Mouse (Mus musculus): ENCODE measurements around the gene Ccdc39.

Ccdc39 gene

GRCm38 (mm10) chr3:33843801-33844632 lies at the start of gene Ccdc39:
Gene Ccdc39, minus strand, starts transcription at chr3:33844310.
- DNase-seq: peak; percentile 58

DNA sequence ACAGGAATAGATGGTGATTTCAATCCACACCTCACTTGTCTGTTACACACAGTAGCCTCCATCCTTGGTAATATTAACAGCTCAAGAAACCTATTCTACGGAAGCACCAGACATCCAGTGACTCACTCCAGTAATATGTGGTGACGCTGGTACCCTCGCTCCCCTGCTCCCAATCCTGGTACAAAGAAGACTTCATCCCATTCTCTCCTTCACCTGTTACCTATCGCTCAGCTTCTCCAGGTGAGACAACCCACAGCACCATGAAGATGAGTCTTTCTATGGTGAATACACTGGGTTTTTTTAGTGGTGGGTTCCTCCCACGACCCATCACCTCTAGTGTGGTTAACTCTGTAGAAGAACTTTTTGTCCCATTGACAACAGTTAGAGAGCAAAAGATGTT lies 49.3 kb upstream of the Ccdc39 start:
- DNase-seq: no peak

DNA sequence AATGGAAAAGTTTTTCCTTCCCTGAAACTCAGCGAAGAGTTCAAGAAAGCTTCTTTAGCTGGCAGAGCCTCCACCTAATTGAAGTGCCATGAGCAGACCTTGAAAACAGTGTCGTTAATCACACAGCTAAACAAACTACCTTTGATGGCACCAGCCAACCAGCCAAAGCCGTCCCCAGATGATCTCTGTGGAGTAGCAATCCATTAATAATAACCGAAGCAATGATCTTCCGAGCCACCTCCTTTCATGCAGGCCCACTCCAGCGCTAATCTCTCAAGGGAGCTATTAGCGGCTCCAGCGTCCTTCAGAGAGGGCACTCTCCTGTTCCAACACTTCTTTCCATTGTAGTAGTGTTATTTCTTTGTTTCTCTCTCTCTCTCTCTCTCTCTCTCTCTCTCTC lies 43.3 kb upstream of the Ccdc39 start:
- no peak for DNase-seq

DNA sequence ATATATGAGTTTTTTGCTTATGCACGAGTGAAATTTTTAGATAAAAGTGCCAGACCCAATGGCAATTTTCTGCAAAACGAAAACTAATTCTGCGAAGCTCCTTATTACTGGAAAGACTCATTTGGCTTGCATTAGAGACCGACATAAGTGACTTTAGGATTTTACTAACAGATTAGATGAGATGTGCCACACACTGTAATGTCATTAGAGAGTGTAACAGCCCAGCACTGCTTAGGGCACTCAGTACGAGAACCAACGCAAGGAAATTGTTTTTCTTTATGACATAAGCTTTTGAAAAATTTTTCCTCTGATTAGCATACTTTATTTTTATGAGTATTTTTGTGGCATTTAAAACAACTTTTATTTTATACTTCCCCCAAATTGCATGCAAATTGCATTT lies 39.0 kb upstream of the Ccdc39 start:
- no peak for DNase-seq

- DNase-seq: no peak
Measured at GRCm38 (mm10) chr3:33882695-33883094, 38.6 kb upstream of the Ccdc39 start.

- DNase-seq: no peak
Measured at GRCm38 (mm10) chr3:33878661-33879060, 34.6 kb upstream of the Ccdc39 start.

DNA sequence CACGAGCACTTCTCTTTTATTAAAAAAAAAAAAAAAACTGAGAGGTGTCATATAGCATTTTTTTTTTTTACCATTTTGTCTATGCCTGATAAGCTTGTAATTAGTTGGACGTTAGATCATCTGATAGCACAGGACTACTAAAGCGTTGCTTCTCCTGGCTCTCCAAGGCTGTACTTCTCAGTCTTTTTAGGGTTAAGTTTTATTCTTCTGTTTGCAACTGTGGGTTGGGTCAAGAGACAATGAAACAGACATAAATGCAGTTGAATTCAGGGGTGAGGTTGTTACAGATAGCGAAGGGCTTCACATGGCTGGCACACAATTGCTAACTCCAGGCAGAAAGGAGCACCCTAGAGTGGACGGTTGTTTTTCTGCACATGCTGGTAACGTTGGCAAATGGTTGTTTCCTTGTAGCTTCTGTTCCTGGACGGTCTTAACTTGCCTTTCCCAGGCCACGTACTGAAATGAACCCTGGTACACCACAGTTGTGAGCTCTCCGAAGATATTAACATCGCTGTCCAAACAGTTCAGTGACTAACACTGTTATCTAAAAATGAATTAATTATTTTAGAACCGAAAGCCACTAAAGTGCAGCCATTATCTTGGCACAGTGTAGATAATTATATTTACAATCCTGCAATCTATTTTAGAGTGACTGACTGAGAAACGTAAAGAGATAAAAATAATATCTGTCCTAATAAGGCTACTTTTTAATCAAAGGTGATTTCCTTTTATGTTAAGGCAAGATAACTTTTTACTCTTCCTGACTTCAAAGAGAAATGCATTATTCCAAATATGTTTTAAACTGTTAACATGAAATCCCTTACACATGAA lies 30.6 kb upstream of the Ccdc39 start:
- no peak for DNase-seq

DNA sequence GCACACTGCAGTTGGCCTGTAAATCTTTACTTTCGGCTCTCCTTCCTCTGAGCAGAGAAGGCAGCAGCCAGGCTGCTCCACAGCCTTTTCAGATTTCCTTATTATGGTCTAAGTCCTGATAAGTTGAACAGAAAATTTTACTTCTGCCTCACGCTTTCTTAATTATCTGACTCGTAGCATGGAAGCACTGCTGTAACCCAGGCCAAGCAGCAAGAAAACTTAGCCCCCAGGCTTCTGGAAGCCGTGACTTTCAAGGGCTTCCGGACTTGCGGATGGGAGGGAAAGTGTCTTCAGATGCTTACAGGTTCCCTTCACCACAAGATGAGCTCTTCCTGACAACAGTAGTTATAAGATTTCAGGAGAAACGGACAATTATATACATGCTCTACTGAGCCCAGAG lies 29.7 kb upstream of the Ccdc39 start:
- no peak for DNase-seq

DNA sequence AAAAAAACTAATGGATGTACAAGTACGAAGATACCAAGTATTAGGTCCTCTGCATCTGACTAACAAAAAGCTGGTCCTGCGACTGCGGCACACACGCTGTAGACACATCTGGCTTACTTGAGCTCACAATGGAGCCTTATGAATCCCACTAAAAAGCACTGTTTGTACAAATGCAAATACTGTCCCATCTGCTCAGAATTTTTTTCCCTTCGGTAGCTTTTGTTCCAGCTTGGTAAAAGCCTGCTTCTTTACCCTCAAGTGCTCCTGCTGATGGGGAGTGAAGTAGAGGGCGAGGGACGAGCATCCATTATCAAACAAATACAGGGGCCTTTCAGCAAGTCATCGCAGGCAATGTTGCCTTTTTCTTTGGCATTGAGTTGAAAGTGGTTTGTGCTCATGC lies 29.3 kb upstream of the Ccdc39 start:
- no peak for DNase-seq

DNA sequence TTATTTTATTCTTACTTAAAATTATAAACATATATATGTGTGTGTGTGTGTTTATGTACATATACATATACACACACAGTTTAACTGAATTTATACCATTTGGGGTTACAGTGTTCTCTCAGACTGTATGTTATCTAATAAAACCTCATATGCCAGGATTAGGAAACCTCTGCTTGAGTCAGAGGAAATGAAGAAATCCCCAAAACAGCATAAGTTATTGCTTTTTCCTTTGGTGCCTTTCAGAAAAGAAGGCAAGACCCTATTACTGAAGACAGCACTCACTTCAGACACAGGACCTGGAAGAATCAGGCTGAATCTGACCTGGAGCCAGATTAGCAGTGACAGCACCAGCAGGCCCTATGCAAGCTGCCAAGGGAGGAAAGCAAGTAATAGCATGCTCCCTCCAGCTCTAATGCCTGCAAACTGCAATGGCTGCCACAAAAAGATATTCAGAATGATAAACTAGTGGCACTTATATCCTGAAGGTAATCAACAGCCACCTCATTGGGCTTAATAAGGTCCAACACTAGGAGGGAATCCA lies 20.0 kb upstream of the Ccdc39 start:
- no peak for DNase-seq

DNA sequence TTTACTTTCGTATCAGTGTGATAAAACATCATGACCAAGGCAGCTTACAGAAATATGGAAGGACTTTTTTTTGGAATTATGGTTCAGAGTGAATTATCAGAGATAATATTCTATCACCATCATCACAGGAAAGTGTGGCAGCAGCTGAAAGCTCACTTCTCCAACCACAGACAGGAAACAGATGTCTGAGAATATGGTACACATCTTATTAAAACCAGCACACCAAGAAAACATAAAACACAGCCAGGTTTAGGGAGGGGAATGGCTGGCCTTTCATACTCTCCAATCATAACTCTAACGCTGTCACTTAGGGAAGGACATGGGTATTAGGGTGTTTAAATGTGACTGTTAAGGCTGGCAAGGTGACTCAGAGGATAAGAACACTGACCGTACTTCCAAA lies 14.8 kb upstream of the Ccdc39 start:
- no peak for DNase-seq

DNA sequence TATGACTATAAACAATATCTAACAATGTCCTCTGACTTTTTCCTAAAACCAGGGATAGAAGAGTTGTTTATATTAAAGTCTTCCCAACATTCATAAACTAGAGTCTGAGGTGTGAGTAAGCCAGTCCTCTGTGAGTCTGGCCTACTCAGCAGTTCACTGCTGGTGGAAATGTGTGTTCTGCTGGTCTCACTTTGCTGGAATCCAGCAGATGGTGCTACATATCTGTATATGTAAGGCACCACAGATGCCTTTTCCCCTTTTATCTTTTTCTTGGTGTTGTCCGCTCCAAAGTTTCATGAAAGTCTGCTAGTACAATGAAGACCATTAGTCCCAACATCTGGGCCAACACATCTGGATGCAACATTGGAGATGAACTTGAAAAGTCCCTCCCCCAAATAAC lies 9.0 kb upstream of the Ccdc39 start:
- no peak for DNase-seq

GRCm38 (mm10) chr3:33850856-33851255 lies 6.7 kb upstream of the Ccdc39 start:
- DNase-seq: no peak

DNA sequence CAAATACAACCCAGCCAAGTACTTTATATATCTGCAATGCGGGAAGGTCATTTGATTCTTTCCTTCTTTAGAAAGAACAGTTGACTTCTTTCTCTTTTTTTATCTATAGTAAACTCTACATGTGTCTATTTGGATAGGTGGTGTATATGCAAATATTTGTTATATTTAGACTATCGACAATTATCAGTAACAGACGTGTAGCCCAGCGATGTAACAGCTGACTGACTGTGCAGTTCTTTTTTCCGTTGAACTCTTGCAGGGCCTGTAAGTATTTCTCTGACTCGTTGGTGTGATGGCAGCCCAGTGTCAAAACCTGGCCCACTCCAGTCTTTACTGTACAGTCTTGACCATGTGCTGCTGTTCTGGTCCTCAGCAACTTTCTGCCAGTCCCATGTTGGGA lies 2.5 kb upstream of the Ccdc39 start:
- DNase-seq: no peak

DNA sequence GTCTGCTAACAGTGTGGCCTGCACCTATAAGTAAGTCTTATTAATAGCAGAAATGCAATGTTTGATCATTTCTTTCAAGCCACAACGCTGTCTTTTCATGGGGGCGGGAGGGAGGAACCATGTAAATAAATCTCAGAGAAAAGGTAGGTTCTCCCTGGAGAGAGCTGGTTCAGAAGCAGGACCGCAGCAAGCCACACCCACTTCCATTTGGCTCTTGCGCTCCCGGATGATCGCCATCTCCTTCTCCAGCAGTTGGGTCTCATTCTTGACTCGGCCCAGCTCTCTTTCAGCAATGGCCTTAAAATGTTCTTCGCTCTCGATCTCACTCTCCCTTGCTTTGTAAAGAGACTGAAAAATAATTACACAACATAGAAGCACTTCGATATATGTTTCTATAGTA lies 5.2 kb downstream of the Ccdc39 start:
- DNase-seq: no peak

DNA sequence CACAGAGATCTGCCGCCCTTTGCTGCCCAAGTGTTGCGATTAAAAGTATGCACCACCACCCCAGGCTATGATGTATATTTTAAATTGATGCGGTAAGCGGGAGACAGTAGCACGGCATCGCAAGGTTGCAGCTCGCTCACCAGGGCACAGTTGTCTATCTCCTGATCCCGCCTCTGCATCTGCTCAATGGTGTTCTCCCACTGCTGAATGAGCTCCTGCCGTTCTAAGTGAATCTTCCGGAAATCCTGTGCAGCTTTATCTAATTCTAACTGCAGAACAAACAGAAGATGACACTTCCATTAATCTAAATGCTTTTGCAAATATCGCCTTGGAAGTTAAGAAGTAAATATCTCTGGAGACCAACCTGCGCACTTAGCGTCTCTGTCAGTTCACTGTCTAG lies 7.5 kb downstream of the Ccdc39 start:
- no peak for DNase-seq

GRCm38 (mm10) chr3:33832351-33832750 lies 11.8 kb downstream of the Ccdc39 start:
- DNase-seq: no peak

DNA sequence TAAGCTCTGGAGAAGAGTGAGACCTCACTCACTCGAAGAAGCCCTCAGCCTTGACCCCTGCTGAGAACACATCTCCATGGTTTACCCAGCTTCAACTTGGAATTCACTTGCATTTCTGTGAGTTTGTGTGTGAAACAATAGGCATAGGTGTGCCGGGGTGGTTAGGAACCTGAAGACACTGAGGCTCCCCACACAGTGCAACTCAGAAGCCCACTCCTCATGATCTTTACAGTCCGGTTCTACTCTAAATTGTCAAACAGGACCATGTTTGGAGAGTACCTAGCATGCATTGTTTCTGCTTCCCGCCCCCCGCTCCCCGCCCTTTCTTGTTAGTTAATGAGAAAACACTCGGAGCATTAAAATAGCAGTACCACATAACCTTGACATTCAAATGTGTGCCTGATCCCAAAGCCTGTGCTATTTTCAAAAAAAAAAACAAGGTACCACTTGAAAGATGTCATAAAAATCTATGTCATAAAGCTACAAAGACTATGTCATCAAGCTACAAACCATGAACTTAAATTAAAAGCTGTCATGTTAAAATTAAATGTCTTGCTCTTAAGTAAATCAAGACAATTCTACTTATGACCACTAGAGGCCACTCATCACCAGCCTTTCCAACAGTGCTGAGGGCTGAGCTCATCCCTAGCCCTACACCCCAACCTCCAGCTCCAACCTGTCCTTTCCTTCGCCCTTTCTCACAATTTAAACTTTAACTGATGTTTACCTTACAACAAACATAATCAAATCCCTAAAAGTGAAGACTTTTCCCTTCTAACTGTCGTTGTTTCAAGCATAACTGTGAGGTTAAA lies 19.8 kb downstream of the Ccdc39 start:
- DNase-seq: no peak

DNA sequence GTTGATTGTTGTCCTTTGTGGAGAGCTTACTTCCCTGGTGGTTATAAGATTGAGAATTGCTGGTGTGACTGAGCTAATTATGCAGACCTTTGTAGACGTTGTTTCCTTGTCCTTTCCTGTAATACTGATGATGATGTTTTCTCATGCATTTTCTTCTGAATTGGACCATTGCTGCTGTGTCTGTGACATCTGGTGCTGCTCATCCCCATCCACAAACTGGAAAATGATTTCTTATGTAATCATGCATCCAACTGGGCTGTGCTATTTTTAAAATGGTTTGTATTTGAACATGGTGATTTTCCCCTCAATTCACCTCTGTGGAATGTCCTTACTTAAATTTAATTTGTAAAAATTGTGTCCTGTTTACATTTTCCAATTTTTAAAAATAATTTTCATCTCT lies 37.0 kb downstream of the Ccdc39 start:
- DNase-seq: no peak

GRCm38 (mm10) chr3:33800513-33800820 lies 43.6 kb downstream of the Ccdc39 start:
- no peak for DNase-seq

DNA sequence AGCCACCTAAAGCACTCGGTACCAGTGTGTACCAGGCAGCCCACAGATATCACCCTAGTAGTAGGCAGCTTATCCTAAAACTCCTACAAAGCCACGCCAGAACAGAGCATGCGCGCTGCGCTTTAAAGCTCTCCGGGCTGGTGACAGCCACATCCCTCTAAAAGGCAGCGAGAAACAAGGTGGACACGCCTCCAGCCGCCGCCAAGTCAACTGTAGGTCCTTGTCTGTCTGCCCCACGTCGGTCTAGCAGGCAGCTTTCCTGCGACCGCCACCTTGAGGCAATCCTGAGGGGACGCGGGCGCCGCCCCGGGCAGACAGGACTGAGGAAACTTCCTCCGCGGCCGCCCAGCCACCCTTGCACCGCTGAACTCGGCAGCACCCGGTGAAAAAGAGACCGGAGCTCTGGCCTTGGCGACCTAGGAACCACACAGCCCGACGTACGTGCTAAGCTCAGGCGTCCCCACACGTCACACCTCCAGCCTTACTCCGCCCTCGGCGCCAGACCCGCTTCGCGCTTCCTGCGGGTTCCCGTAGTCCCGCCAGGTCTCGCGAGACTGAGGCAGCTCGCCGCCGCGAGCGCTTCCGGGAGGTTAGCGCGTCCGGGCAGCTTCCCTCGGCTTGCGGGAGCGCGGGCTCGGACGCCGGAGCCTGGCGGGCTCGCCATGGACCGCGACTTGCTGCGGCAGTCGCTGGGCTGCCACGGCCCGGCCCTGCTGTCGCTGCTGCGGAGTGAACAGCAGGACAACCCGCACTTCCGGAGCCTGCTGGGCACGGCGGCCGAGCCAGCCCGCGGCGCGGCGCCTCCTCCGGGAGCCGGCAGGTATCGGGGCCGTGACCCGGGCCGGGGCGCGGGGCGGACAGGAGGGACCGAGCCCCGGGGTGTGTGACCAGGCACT lies 44.2 kb downstream of the Ccdc39 start, which contains the start of gene Ttc14:
Ttc14 (plus strand) TSS at position 216 of the 896 bp plus-strand sequence.
- DNase-seq: peak; percentile 95

- no peak for DNase-seq
Measured at GRCm38 (mm10) chr3:33790975-33791374, 53.1 kb downstream of the Ccdc39 start.

All from kidney, adult 11 months (tissue).